Mouse (Mus musculus): ENCODE results near the gene Hdac4. TPM values are rescaled to one million over a fixed set of nuclear protein-coding genes. Genes with fewer than 3 reads are reported as not detected.

The Hdac4 gene
- polyA plus RNA-seq (2014; fragmentation: Nextera tagmentation; extraction: Ambion mirVana): 11.4 and 12.5 TPM in 2 replicates

DNA sequence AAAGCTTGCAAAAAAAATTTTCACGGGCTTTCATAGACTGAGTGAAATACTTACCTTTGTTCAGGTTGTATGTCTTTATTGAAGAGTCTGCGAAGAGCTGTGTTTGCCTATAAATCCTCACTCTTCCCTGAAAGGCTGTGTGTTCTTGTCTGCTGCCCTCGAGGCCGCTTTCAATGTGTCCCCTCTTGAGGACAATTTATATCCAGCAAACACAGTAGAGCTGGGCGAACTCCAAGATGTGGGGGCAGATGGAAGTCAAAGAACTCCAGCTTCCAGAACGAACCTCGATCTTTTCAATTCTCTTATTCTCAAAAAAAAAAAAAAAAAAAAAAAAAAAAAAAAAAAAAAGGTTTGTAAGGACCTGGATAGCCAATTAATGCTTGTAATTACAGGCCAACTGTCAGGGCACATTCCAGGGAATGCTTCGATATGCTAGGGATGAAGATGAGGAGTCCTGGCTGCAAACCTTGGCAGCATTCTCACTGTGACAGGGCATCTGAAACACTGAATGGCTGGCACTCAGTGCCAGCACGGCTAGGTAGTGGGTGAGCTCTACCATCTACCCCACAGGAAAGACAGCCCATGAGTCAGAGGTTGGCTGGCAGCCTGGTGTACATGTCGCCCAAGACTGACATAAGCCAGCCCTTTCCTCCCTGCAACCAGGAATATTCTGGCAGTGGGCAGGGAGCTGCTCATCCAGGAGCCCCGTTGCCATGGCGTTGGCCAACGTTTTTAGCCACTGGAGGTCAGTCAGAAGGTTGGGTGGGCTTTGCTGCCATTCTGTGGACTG lies at the start of gene Hdac4:
TSS of gene Hdac4 (minus strand) at position 340 of the 790 bp plus-strand sequence.
- Histone ChIP-seq H3K36me3 (ENCODE audit: control insufficient read depth, insufficient read depth, low read length) (no peaks in the 10 kb centered on the region), H3K4me3 (ENCODE audit: low read depth, low read length) (no peak within 1 kb of the TSS), H3K4me1 (ENCODE audit: control insufficient read depth, insufficient read depth, low read length) (no peaks in the 10 kb centered on the region), H3K27me3 (ENCODE audit: control insufficient read depth, insufficient read depth, low read length) (no peaks in the 10 kb centered on the region), H3K9me3 (replicated peaks; ENCODE audit: control insufficient read depth, low read length) (no peaks in the 10 kb centered on the region), H3K4me2 (no peak within 1 kb of the TSS), H3K27ac (ENCODE audit: low read depth, low read length) (no peak within 1 kb of the TSS), H3K9ac (ENCODE audit: low read depth, low read length) (no peak within 1 kb of the TSS)
- WGBS (ENCODE audit: insufficient replicate concordance): 70% methylated on average over 13 of the region's 13 CpGs
- ATAC-seq (replicated peaks; ENCODE audit: insufficient number of reproducible peaks, low FRiP score, low TSS enrichment): no peak

DNA sequence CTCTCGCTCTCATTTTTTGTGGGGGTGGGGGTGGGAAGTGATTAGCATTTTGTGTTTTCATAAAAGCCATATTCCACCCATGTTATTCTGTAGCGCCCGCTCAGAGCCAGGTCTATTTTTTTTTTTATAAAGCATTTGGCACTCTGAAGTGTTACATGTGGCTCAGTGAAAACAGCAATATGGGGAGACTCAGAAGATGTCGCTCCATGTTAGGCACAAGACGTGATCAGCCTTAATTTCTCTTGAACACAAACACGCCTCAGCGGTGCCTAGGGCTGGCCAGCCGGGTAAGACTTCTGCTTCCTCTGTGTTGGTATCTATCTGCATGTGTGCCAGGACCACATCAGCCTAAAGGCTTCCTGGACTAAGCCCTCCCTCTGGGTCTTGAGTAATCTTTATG lies 48.0 kb upstream of the Hdac4 start:
- Histone ChIP-seq H3K4me1 (ENCODE audit: control insufficient read depth, insufficient read depth, low read length) (no peaks in the 10 kb centered on the region), H3K4me3 (ENCODE audit: low read depth, low read length) (no peak overlapping the region), H3K27me3 (ENCODE audit: control insufficient read depth, insufficient read depth, low read length) (no peaks in the 10 kb centered on the region), H3K9ac (ENCODE audit: low read depth, low read length) (no peak overlapping the region), H3K27ac (ENCODE audit: low read depth, low read length) (no peak overlapping the region), H3K4me2 (no peak overlapping the region), H3K9me3 (replicated peaks; ENCODE audit: control insufficient read depth, low read length) (no peaks in the 10 kb centered on the region), H3K36me3 (ENCODE audit: control insufficient read depth, insufficient read depth, low read length) (no peaks in the 10 kb centered on the region)
- 87% methylated on average over 8 of the region's 8 CpGs for WGBS (ENCODE audit: insufficient replicate concordance)
- no peak for ATAC-seq (replicated peaks; ENCODE audit: insufficient number of reproducible peaks, low FRiP score, low TSS enrichment)

GRCm38 (mm10) chr1:92240072-92240471 lies 44.6 kb upstream of the Hdac4 start:
- H3K27me3 ChIP-seq (ENCODE audit: control insufficient read depth, insufficient read depth, low read length): no peaks in the 10 kb centered on the region
- no peak overlapping the region for H3K27ac ChIP-seq (ENCODE audit: low read depth, low read length)
- H3K4me3 ChIP-seq (ENCODE audit: low read depth, low read length): no peak overlapping the region
- H3K4me1 ChIP-seq (ENCODE audit: control insufficient read depth, insufficient read depth, low read length): no peaks in the 10 kb centered on the region
- H3K9ac ChIP-seq (ENCODE audit: low read depth, low read length): no peak overlapping the region
- no peak for ATAC-seq (replicated peaks; ENCODE audit: insufficient number of reproducible peaks, low FRiP score, low TSS enrichment)
- H3K9me3 ChIP-seq (replicated peaks; ENCODE audit: control insufficient read depth, low read length): no peaks in the 10 kb centered on the region
- WGBS (ENCODE audit: insufficient replicate concordance): 84% methylated on average over 4 of the region's 4 CpGs
- H3K4me2 ChIP-seq: no peak overlapping the region
- H3K36me3 ChIP-seq (ENCODE audit: control insufficient read depth, insufficient read depth, low read length): no peaks in the 10 kb centered on the region

DNA sequence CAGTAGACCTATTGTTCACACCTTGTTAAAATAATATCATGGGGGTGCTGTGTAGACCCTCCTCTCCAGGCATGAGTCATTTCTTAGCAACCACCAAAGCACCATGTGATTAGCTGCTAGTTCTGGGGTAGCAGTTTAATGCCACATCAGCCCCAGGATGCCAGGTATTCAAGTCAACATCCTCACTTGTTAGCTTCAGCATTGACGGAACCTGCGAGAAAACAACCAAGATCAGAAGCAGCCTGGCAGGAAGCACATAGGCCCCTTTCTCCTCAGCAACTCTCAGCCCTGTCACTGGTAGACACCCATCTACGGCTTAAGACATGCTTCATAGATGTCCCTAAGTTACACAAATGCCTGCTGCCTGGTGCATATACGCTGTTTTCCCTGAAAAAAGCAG lies 40.1 kb upstream of the Hdac4 start:
- Histone ChIP-seq H3K9me3 (replicated peaks; ENCODE audit: control insufficient read depth, low read length) (no peaks in the 10 kb centered on the region), H3K4me3 (ENCODE audit: low read depth, low read length) (no peak overlapping the region), H3K27me3 (ENCODE audit: control insufficient read depth, insufficient read depth, low read length) (no peaks in the 10 kb centered on the region), H3K27ac (ENCODE audit: low read depth, low read length) (no peak overlapping the region), H3K36me3 (ENCODE audit: control insufficient read depth, insufficient read depth, low read length) (no peaks in the 10 kb centered on the region), H3K4me2 (no peak overlapping the region), H3K4me1 (ENCODE audit: control insufficient read depth, insufficient read depth, low read length) (no peaks in the 10 kb centered on the region), H3K9ac (ENCODE audit: low read depth, low read length) (no peak overlapping the region)
- ATAC-seq (replicated peaks; ENCODE audit: insufficient number of reproducible peaks, low FRiP score, low TSS enrichment): no peak
- 80% methylated on average over 4 of the region's 4 CpGs for WGBS (ENCODE audit: insufficient replicate concordance)

- ATAC-seq (replicated peaks; ENCODE audit: insufficient number of reproducible peaks, low FRiP score, low TSS enrichment): no peak
- Histone ChIP-seq H3K27ac (ENCODE audit: low read depth, low read length) (no peak overlapping the region), H3K4me2 (no peak overlapping the region), H3K27me3 (ENCODE audit: control insufficient read depth, insufficient read depth, low read length) (no peaks in the 10 kb centered on the region), H3K4me1 (ENCODE audit: control insufficient read depth, insufficient read depth, low read length) (no peaks in the 10 kb centered on the region), H3K36me3 (ENCODE audit: control insufficient read depth, insufficient read depth, low read length) (no peaks in the 10 kb centered on the region), H3K4me3 (ENCODE audit: low read depth, low read length) (no peak overlapping the region), H3K9ac (ENCODE audit: low read depth, low read length) (no peak overlapping the region), H3K9me3 (replicated peaks; ENCODE audit: control insufficient read depth, low read length) (no peaks in the 10 kb centered on the region)
- WGBS (ENCODE audit: insufficient replicate concordance): 76% methylated on average over 2 of the region's 2 CpGs
Measured at GRCm38 (mm10) chr1:92225297-92225696, 29.8 kb upstream of the Hdac4 start.

- Histone ChIP-seq H3K9me3 (replicated peaks; ENCODE audit: control insufficient read depth, low read length) (no peaks in the 10 kb centered on the region), H3K9ac (ENCODE audit: low read depth, low read length) (no peak overlapping the region), H3K27ac (ENCODE audit: low read depth, low read length) (no peak overlapping the region), H3K36me3 (ENCODE audit: control insufficient read depth, insufficient read depth, low read length) (no peaks in the 10 kb centered on the region), H3K4me3 (ENCODE audit: low read depth, low read length) (no peak overlapping the region), H3K27me3 (ENCODE audit: control insufficient read depth, insufficient read depth, low read length) (no peaks in the 10 kb centered on the region), H3K4me1 (ENCODE audit: control insufficient read depth, insufficient read depth, low read length) (no peaks in the 10 kb centered on the region), H3K4me2 (no peak overlapping the region)
- no peak for ATAC-seq (replicated peaks; ENCODE audit: insufficient number of reproducible peaks, low FRiP score, low TSS enrichment)
- WGBS (ENCODE audit: insufficient replicate concordance): 59% methylated on average over 17 of the region's 17 CpGs
Measured at GRCm38 (mm10) chr1:92223956-92224891, 28.7 kb upstream of the Hdac4 start.

- no peaks in the 10 kb centered on the region for H3K36me3 ChIP-seq (ENCODE audit: control insufficient read depth, insufficient read depth, low read length)
- no peak overlapping the region for H3K9ac ChIP-seq (ENCODE audit: low read depth, low read length)
- H3K27ac ChIP-seq (ENCODE audit: low read depth, low read length): no peak overlapping the region
- H3K4me2 ChIP-seq: no peak overlapping the region
- peaks cover 17% of the 10 kb centered on the region for H3K4me1 ChIP-seq (ENCODE audit: control insufficient read depth, insufficient read depth, low read length)
- H3K27me3 ChIP-seq (ENCODE audit: control insufficient read depth, insufficient read depth, low read length): no peaks in the 10 kb centered on the region
- H3K9me3 ChIP-seq (replicated peaks; ENCODE audit: control insufficient read depth, low read length): no peaks in the 10 kb centered on the region
- ATAC-seq (replicated peaks; ENCODE audit: insufficient number of reproducible peaks, low FRiP score, low TSS enrichment): no peak
- WGBS (ENCODE audit: insufficient replicate concordance): 87% methylated on average over 11 of the region's 11 CpGs
- no peak overlapping the region for H3K4me3 ChIP-seq (ENCODE audit: low read depth, low read length)
Measured at GRCm38 (mm10) chr1:92216710-92217109, 21.2 kb upstream of the Hdac4 start.

GRCm38 (mm10) chr1:92215996-92216630 lies 20.6 kb upstream of the Hdac4 start:
- H3K4me2 ChIP-seq: no peak overlapping the region
- H3K9ac ChIP-seq (ENCODE audit: low read depth, low read length): no peak overlapping the region
- H3K27me3 ChIP-seq (ENCODE audit: control insufficient read depth, insufficient read depth, low read length): no peaks in the 10 kb centered on the region
- WGBS (ENCODE audit: insufficient replicate concordance): 75% methylated on average over 11 of the region's 11 CpGs
- no peaks in the 10 kb centered on the region for H3K9me3 ChIP-seq (replicated peaks; ENCODE audit: control insufficient read depth, low read length)
- no peak overlapping the region for H3K27ac ChIP-seq (ENCODE audit: low read depth, low read length)
- H3K36me3 ChIP-seq (ENCODE audit: control insufficient read depth, insufficient read depth, low read length): no peaks in the 10 kb centered on the region
- peaks cover 17% of the 10 kb centered on the region for H3K4me1 ChIP-seq (ENCODE audit: control insufficient read depth, insufficient read depth, low read length)
- ATAC-seq (replicated peaks; ENCODE audit: insufficient number of reproducible peaks, low FRiP score, low TSS enrichment): no peak
- no peak overlapping the region for H3K4me3 ChIP-seq (ENCODE audit: low read depth, low read length)

All from heart, embryonic 11.5 days (tissue).